16 mouse cellular contexts compared by ENCODE assay signal in the genomic region with DNA sequence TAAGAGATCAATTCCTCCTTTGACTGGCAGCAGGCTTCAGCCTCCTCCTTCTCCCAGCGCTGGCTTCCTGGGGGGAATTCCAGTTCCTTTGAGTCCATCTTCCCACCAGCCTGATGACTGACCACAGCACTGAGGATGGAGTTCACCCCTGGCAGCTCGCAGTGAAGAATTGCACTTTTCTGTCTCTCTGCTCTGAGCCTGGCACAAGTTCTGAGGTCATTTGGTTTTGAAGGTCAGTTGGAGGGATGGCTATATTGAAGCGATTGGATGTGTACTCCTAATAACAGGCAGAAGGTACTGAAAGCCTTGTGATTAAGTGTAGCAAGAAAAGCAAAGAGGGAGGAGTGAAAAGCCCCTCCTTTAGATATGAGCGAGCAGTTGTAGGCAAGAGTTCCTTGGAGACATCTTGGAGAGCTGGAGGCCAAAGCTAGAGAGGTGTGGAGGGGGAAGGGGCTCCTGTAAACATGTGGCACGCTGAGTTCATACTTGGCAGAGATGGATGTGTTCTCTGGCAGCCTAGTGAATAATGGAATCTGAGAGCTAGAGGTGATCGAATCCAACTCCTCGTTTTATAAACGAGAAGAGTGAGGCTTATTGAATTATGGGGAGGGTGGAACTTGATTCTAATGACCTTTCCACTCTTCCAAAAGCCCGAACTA.
A peak's percentile ranks its signal among the peaks of the same experiment; 100 is the strongest.
DNase-seq lines count a peak whose midpoint lies in the region; ATAC-seq and TF ChIP-seq lines count a peak whose summit lies in the region.
"Had no signal": no experiment of that assay in that cellular context is flagged by ENCODE, and none has a peak within 500 bp of the region (broad histone marks: within the 10 kb centered on the region; RNA-seq: fewer than 3 reads in every experiment).

No protein-coding gene starts in this region.

- peak; percentile 26 for DNase-seq in forebrain, embryonic 14.5 days (ENCODE audit: low spot score)
- DNase-seq in forebrain, postnatal 0 days, result no peak
- DNase-seq in heart, embryonic 10.5 days (ENCODE audit: low spot score), result no peak
- peak; percentile 66 for DNase-seq in adipocyte (ENCODE audit: low spot score)
- DNase-seq in neural tube, embryonic 10.5 days (ENCODE audit: extremely low spot score, low spot score), result no peak
- DNase-seq in urinary bladder, adult 2 months (ENCODE audit: low spot score), result no peak
- DNase-seq: B cell, adult 2 months; cerebellum, adult 2 months; left cerebral cortex, postnatal 4 days had no signal

- H3K36me3 ChIP-seq in forebrain, embryonic 14.5 days (ENCODE audit: control insufficient read depth, insufficient read depth, low read length), result no peaks in the 10 kb centered on the region
- no peaks in the 10 kb centered on the region for H3K36me3 ChIP-seq in forebrain, postnatal 0 days (ENCODE audit: insufficient read depth)
- no peaks in the 10 kb centered on the region for H3K36me3 ChIP-seq in heart, embryonic 15.5 days
- no peaks in the 10 kb centered on the region for H3K36me3 ChIP-seq in heart, embryonic 10.5 days
- no peaks in the 10 kb centered on the region for H3K36me3 ChIP-seq in heart, embryonic 16.5 days (ENCODE audit: control insufficient read depth, insufficient read depth)
- H3K36me3 ChIP-seq: hindbrain, embryonic 10.5 days; neural tube, embryonic 13.5 days had no signal

- H3K4me2 ChIP-seq in forebrain, embryonic 14.5 days (ENCODE audit: low read length), result no peak overlapping the region
- H3K4me2 ChIP-seq in forebrain, postnatal 0 days (ENCODE audit: low read depth), result no peak overlapping the region
- peak overlapping the region; percentile 8; the same call in 1 of the 2 replicates for H3K4me2 ChIP-seq in heart, embryonic 15.5 days
- no peak overlapping the region for H3K4me2 ChIP-seq in heart, embryonic 16.5 days (ENCODE audit: low read depth, low read length)
- H3K4me2 ChIP-seq: neural tube, embryonic 13.5 days had no signal

- H3K9ac ChIP-seq in forebrain, embryonic 14.5 days (ENCODE audit: low read length), result no peak overlapping the region
- no peak overlapping the region for H3K9ac ChIP-seq in forebrain, postnatal 0 days
- no peak overlapping the region for H3K9ac ChIP-seq in heart, embryonic 15.5 days
- no peak overlapping the region for H3K9ac ChIP-seq in heart, embryonic 16.5 days (ENCODE audit: low read length)
- H3K9ac ChIP-seq: neural tube, embryonic 13.5 days had no signal

- no peak for TF ChIP-seq CTCF in forebrain, postnatal 0 days (IDR thresholded peaks at IDR 0.05; ENCODE audit: low read depth)

- H3K9me3 ChIP-seq in forebrain, embryonic 14.5 days (replicated peaks; ENCODE audit: control insufficient read depth, low read length), result no peaks in the 10 kb centered on the region
- no peaks in the 10 kb centered on the region for H3K9me3 ChIP-seq in forebrain, postnatal 0 days (ENCODE audit: low read length)
- no peaks in the 10 kb centered on the region for H3K9me3 ChIP-seq in heart, embryonic 15.5 days (replicated peaks)
- no peaks in the 10 kb centered on the region for H3K9me3 ChIP-seq in heart, embryonic 10.5 days
- H3K9me3 ChIP-seq in heart, embryonic 16.5 days (replicated peaks; ENCODE audit: control insufficient read depth, low read length), result no peaks in the 10 kb centered on the region
- H3K9me3 ChIP-seq: hindbrain, embryonic 10.5 days; neural tube, embryonic 13.5 days had no signal

- WGBS in forebrain, embryonic 14.5 days, result 69% methylated on average over 9 of the region's 9 CpGs
- WGBS in forebrain, postnatal 0 days, result 62% methylated on average over 9 of the region's 9 CpGs
- 53% methylated on average over 9 of the region's 9 CpGs for WGBS in heart, embryonic 15.5 days
- WGBS in heart, embryonic 10.5 days, result 72% methylated on average over 9 of the region's 9 CpGs
- WGBS in heart, embryonic 16.5 days, result 48% methylated on average over 9 of the region's 9 CpGs

- no peaks in the 10 kb centered on the region for H3K4me1 ChIP-seq in forebrain, embryonic 14.5 days (ENCODE audit: control insufficient read depth, insufficient read depth, low read length)
- no peaks in the 10 kb centered on the region for H3K4me1 ChIP-seq in forebrain, postnatal 0 days (ENCODE audit: insufficient read depth)
- peaks cover 14% of the 10 kb centered on the region for H3K4me1 ChIP-seq in heart, embryonic 15.5 days (replicated peaks)
- no peaks in the 10 kb centered on the region for H3K4me1 ChIP-seq in heart, embryonic 10.5 days
- H3K4me1 ChIP-seq in heart, embryonic 16.5 days (ENCODE audit: control insufficient read depth, insufficient read depth, low read length), result peaks cover 14% of the 10 kb centered on the region
- H3K4me1 ChIP-seq: hindbrain, embryonic 10.5 days; neural tube, embryonic 13.5 days had no signal

- no peak overlapping the region for H3K27ac ChIP-seq in forebrain, embryonic 14.5 days (ENCODE audit: low read depth, low read length)
- H3K27ac ChIP-seq in forebrain, postnatal 0 days (ENCODE audit: low read depth, low read length), result no peak overlapping the region
- peak overlapping the region; percentile 39; the same call in 1 of the 2 replicates for H3K27ac ChIP-seq in heart, embryonic 15.5 days
- H3K27ac ChIP-seq in heart, embryonic 10.5 days, result no peak overlapping the region
- H3K27ac ChIP-seq in heart, embryonic 16.5 days (ENCODE audit: low read length), result peak overlapping the region; percentile 33; the same call in 1 of the 2 replicates
- H3K27ac ChIP-seq: hindbrain, embryonic 10.5 days; neural tube, embryonic 13.5 days had no signal

- H3K4me3 ChIP-seq in forebrain, embryonic 14.5 days (ENCODE audit: low read depth, low read length), result no peak overlapping the region
- H3K4me3 ChIP-seq in forebrain, postnatal 0 days (ENCODE audit: low read depth, low read length), result no peak overlapping the region
- H3K4me3 ChIP-seq in heart, embryonic 15.5 days, result no peak overlapping the region
- H3K4me3 ChIP-seq in heart, embryonic 10.5 days, result no peak overlapping the region
- no peak overlapping the region for H3K4me3 ChIP-seq in heart, embryonic 16.5 days (ENCODE audit: low read length)
- H3K4me3 ChIP-seq: erythroblast, embryonic 14.5 days; hindbrain, embryonic 10.5 days; neural tube, embryonic 13.5 days had no signal

- H3K27me3 ChIP-seq in forebrain, embryonic 14.5 days (replicated peaks; ENCODE audit: control insufficient read depth, insufficient read depth, low read length), result no peaks in the 10 kb centered on the region
- no peaks in the 10 kb centered on the region for H3K27me3 ChIP-seq in forebrain, postnatal 0 days (ENCODE audit: insufficient read depth, low read length)
- no peaks in the 10 kb centered on the region for H3K27me3 ChIP-seq in heart, embryonic 15.5 days
- no peaks in the 10 kb centered on the region for H3K27me3 ChIP-seq in heart, embryonic 10.5 days (ENCODE audit: insufficient read depth, poor library complexity, severe bottlenecking)
- H3K27me3 ChIP-seq in heart, embryonic 16.5 days (ENCODE audit: control insufficient read depth, insufficient read depth, low read length), result no peaks in the 10 kb centered on the region
- H3K27me3 ChIP-seq: neural tube, embryonic 13.5 days had no signal

- ATAC-seq in forebrain, embryonic 14.5 days, result no peak
- no peak for ATAC-seq in forebrain, postnatal 0 days
- ATAC-seq in heart, embryonic 15.5 days (replicated peaks; ENCODE audit: insufficient number of reproducible peaks, insufficient read depth, low FRiP score, low read depth), result peak; percentile 55; the same call in 1 of the 2 replicates
- no peak; the same call in 1 of the 2 replicates for ATAC-seq in heart, embryonic 16.5 days (replicated peaks; ENCODE audit: extremely low read depth, insufficient read depth, low FRiP score)
- ATAC-seq: inflammation-experienced regulatory T-cells, adult 6 months; midbrain, embryonic 16.5 days had no signal

Comparison
In these comparisons a context has a peak if more than half of its experiments do, and no peak if none do; other contexts are left out.
1. DNase-seq: peak in forebrain, embryonic 14.5 days (single experiment) and adipocyte (single experiment); none in forebrain, postnatal 0 days (single experiment), heart, embryonic 10.5 days (single experiment), neural tube, embryonic 10.5 days (single experiment) and urinary bladder, adult 2 months (single experiment).
2. H3K27ac ChIP-seq: peak in heart, embryonic 15.5 days (single experiment) and heart, embryonic 16.5 days (single experiment); none in forebrain, embryonic 14.5 days (single experiment), forebrain, postnatal 0 days (single experiment) and heart, embryonic 10.5 days (single experiment).